Mouse (Mus musculus): ENCODE results near the gene Il17rb. TPM values are rescaled to one million over a fixed set of nuclear protein-coding genes. Genes with fewer than 3 reads are reported as not detected.
A peak's percentile ranks its signal among the peaks of the same experiment; 100 is the strongest.

The Il17rb gene
- 1 to 10 TPM; 1.1 to 1.7 (median 1.4) TPM for total RNA-seq (2022)

DNA sequence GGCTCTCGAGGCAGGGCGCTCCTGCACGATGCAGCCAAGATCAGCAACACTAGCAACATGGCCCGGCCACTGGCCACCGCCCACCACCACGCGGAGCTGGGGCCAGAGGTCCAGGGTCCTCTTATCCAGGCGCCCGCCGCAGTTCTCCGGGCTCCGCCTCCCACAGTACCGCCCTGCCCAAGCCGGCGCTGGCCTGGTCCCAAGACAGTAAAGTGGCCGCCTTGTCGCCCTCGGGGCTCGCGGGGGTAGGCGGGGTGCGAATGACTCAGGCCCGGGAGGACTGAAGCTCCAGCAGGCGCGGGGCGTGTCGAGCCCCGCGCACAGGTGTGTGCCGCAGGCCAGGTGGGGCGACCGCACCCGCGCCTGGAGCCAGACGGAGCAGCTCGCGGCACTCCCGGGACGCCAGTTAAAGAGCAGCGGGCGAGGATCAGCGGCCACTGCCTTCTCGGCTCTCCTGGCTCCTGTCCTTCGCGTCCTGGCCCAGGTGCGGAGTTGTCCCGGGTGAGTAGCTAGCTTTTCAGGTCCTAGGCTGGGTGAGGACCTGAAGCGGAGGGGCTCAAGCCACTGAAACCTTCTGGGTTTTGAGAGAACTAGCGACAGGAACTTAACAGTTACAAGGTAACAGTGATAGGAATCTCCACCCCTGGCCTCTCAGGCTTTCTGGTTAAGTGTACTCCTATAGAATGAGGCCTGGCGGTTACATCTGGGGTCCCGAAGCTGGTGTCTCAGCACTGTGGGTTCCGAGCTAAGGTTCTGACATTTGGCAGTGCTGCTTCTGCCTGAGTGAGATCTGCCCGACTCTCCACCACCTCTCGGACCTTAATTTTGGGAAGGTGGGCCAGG, at the start of gene Il17rb, which contains the start of gene Chdh:
Il17rb (minus strand) TSS at position 164 of the 843 bp plus-strand sequence.
Chdh (plus strand) TSS at position 291 of the 843 bp plus-strand sequence.
- DNase-seq (ENCODE audit: low spot score in 2 of 2) = peak in 1 of 2 experiments; percentile 40

DNA sequence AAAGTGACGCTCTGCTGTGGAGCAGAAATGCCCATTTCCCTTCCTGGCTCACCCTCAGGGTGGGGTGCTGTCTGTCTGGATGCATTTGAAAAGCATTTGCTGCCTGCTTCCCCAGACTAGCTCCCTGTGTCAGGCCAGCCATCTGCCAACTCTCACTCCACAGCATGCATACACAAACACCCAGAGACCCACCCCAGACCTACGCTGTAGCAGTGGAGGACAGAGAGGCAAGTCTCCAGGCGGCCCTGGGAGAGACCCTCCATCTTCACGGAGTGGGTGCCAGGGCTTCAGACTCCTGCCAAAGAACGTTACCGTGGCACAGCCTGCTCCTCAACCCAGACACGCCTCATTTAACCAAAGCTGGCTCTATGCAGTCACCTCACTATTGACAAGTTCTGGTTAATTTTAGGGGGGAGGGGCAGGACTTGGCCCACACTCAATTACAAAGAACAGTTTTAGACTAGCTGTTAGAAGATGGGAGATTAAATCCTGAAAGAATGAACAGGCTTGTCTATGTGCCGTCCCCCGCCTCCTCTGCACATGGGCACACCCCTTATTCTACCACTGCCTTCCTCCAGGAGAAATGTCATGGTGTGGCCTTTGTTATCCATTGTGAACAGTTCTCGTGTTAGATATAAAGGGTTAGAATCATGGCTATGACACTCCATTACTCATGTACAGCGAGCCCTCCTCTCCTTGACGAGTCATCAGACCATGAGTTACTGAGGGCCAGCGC, 47.5 kb upstream of the Il17rb start:
- peak in 1 of 2 experiments; percentile 37 for DNase-seq (ENCODE audit: low spot score in 2 of 2)

DNA sequence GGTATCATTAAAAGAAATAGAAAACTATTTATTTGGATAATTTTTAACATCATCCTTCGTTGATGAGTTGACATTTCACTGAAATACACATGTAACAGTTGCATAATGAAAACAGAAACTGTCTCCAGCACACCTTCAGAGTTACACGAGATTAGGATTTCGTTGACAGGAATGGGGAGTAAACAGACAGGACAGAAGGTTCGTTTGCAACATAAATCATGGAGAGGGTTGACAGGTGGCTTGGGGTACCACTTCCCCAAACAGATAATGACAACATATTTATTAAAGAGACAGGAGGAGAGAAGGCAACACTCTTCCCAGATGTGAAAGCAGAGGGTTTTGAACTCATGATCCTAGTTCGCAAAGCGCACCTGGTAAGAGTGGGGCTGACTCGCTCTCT, 46.2 kb upstream of the Il17rb start:
- no peak for DNase-seq (ENCODE audit: low spot score in 2 of 2)

DNA sequence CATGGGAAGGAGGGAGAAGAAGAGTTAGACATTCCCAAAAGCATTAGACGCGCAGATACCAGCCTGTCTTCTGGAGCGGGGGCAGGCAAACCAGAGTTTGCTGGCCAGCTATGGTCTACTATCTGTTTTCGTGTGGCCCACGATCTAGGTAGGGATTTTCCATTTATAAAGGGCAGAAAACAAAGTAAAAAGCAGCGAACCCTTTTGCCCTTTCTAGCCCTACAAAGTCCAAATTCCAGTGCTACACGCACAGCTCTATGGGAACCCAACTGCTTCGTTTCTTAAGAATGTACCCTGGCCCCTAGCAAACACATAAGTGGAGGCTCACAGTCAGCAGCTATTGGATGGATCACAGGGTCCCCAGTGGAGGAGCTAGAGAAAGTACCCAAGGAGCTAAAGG, 41.6 kb upstream of the Il17rb start:
- no peak for DNase-seq (ENCODE audit: low spot score in 2 of 2)

DNA sequence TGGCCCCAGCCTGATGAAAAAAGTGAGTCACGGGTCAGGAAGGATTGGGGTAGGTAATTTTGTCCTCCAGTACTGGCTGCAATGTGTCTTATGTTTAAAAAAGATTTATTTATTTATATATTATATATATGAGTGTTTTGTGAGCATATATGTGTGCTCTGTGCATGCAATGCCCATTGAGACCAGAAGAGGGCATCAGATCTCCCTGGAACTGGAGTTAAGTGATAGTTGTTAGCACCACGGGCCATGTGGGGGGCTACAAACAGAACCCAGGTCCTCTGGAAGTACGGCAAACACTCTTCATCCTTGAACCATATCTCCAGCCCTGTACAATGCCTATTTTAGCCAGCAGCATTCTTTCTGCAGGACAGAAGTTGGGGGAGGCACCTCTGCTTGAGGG, 39.4 kb upstream of the Il17rb start:
- DNase-seq (ENCODE audit: low spot score in 2 of 2) = no peak

DNA sequence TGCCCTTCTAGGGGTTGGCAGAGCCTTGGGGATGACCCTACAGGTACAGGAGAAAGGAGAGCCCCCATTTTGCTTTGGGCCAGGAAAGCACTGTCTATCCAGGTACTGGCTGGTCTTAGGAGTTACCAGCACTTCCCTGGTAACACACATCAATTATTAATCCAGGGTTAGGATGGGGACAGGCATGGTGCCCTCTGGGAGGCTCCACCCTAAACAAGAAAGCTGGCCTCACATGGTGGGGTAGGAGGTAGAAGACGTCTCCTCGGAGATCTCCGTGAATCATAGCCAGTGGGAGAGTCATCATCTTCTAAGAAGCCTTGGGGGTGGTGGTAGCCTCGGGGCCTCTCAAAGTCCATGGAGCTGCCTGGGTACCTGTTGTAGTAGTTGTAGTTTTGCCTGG, 38.3 kb upstream of the Il17rb start:
- no peak for DNase-seq (ENCODE audit: low spot score in 2 of 2)

DNA sequence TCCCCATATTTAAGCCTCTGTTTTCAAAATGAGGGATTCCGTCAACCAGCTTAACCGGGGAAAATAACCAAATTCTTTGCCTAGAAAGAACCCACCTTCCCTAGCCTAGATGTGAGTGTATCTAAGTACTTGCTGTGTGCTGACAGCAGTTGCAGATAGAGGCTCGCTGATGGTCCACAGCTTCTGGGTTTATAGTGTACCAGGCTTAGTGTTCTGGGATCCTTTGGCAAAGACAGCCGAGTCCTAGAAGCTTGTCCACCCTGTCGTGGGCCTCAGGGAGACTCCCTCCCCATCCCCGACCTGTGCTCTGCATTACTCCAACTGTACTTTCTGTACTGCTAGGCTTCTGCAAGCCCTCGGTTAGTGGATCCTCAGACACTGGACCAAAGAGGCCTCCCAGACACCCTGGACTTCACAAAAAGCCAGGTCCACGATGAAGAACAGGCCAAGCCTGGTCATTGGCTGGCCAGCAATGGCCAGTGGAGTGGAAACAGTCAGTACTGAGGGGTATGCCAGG, 37.1 kb upstream of the Il17rb start:
- no peak for DNase-seq (ENCODE audit: low spot score in 2 of 2)

DNA sequence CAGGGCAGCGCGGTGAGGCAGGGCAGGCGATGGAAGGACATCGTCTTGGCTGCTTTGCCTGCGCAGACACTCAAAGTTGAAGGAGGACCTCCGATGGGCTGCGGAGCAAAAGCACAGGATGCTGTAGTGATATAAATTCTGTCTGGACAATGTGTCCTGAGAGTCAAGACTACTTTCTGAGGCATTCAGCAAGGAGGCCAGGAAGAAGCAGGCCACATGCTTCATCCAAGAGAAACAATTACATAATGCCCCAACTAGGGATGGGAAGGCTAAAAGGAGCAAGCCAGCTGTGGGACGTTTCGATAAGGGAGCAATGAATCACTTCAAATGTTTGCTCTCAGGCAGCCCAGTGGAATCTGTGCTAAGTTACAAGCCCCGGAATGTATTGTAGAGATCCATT, 36.5 kb upstream of the Il17rb start:
- no peak for DNase-seq (ENCODE audit: low spot score in 2 of 2)

DNA sequence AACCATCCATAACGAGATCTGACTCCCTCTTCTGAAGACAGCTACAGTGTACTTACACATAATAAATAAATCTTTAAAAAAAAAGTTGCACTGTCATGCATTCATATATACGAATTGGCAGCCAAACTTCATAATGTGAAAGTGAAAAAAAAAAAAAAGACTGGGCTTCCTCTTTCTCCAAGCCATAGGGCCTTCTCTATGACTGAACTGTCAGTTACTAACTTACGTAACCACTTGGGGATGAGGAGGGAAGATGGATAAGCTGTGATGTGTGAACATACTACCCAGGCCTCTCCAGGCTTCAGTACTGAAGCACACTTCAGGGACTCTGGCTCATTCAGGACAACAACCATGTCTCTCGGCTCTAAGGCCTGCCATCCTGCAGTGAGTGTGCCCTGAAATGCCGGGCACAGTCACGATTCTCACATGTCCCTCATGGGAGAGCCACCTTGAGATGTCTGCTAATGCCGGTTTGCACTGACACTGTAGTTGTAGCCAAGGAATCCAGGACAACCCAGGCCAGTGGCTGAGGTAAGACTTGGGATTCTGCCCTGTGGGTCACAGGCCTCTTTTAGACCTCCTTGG, 34.8 kb upstream of the Il17rb start:
- DNase-seq (ENCODE audit: low spot score in 2 of 2) = no peak

DNA sequence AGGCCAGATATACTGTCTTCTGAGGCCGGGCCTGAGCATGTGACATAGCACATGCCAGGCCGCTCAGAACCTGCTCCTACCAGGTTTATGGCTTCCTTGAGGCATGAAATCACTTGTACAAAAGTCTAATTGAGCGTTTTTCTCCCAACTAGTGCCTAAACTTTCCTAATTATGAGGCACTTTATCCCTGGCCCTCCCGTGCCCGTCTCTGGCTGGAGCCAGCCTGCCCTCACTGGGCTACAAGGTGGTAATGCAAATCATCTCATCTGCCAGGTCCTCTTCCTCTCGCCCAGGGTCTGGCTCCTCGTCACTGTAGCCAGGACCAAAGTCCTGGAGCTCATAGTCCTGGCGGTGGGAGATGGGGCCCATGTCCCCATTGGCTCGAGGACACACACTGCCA, 33.1 kb upstream of the Il17rb start:
- no peak for DNase-seq (ENCODE audit: low spot score in 2 of 2)

DNA sequence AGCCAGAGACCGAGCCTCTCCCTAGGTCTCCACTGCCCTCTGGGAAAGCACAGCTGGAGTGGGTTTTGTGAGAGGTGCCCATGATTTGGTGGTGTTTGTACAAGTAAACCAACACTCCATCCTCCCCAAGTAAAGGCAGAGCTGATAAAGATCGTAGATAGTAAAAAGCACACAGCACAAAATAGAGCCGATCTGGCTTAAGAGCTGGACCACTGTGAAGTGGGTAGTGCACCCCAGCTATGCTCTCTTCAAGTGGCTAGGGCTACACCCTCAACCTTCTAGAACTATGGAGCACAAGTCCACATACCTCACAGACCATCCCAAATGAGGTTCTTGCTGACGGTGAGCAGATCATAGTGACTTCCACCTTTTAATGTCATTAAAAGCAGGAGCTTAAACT, 30.7 kb upstream of the Il17rb start:
- DNase-seq (ENCODE audit: low spot score in 2 of 2) = no peak

DNA sequence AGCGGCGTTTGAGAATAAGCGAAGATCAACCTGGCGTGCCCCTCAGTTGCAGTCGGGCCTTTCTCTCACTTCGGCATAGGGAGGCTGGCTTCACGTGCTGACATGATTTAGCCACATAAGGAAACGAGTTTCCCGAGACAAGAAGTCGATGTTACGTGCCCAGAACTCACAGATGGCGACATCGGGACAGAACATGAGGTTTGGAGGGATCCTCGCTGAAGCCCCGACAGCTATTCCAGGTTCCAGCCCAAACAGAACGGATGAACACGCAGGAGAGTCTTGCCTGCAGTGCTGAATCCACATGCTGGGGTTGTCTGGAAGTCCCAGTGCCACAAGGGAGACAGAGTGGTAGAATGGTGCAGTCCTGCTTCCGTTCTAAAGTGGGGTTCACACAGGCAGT, 29.7 kb upstream of the Il17rb start:
- DNase-seq (ENCODE audit: low spot score in 2 of 2) = peak; percentile 39 to 43

DNA sequence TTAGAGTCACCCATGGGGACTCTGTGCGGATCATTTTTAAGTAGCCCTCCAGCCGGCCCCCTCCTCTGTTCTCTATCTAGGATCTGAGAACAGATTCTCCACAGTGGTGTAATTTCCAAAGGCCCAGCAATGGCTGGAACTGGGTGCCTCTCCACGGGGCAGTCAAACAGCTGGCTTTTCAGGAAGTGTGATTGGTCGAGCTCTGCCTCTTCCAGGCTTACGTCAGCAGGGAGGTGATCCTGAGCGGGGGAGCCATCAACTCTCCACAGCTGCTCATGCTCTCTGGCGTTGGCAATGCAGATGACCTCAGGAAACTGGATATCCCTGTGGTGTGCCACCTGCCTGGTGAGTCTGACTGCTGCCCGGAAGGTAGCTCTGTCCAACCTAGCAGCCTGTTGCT, 24.7 kb upstream of the Il17rb start:
- DNase-seq (ENCODE audit: low spot score in 2 of 2) = no peak

DNA sequence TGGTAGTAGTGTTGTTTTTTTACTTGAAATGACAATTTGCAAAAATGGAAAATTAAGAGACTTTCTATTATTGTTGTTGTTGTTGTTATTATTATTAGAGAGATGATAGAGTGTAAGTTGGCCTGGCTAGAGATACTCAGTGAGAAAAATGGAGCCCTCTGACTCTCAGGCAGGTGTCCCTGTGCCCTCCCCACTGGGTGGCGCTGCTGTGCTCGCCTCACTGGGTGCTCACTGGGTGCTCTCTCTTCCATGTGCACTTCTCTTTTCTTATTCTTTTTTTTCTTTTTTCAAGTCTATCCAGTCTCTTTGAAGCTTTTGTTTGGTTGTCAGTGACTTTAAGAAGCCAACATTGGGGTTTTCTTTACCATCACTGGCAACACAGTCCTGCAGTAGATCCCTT, 18.7 kb upstream of the Il17rb start:
- DNase-seq (ENCODE audit: low spot score in 2 of 2) = no peak

DNA sequence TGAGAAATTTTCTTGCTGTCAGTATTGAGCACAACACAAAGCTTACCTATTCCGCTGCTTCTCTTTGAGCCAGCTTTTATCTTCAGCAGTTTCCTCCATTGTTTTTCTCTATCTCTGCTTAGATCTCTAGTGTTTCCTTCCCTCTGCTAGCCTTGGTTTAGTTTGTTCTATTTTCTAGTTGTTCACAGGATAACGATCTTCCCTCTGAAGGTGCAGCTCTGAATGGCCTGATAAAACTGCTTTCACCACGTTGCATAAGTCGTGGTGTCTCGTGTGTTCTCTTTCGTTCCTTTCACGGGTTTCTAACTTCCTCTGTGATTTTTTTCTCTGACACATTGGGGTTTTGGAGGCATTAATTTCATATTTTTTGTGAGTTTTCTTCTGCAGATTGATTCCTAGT, 15.7 kb upstream of the Il17rb start:
- no peak for DNase-seq (ENCODE audit: low spot score in 2 of 2)

DNA sequence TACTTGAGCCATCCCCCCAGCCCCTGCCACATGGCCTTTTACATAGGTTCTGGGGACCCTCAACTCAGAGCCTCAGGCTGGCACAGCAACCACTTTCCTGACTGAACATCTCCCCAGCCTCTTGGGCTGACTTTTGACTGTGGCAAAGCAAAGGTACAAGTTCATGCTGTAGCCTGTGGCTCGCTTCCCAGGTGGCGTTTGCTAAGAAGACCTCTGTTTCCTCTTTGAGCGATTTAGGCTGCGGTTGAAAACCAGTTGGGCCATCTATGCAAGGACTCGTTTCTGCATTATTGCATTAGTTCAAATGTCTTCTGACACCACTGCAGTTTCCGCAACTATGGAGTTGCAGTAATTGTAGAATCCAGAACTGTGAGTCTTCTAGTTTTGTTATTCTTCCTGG, 13.8 kb upstream of the Il17rb start:
- no peak for DNase-seq (ENCODE audit: low spot score in 2 of 2)

DNA sequence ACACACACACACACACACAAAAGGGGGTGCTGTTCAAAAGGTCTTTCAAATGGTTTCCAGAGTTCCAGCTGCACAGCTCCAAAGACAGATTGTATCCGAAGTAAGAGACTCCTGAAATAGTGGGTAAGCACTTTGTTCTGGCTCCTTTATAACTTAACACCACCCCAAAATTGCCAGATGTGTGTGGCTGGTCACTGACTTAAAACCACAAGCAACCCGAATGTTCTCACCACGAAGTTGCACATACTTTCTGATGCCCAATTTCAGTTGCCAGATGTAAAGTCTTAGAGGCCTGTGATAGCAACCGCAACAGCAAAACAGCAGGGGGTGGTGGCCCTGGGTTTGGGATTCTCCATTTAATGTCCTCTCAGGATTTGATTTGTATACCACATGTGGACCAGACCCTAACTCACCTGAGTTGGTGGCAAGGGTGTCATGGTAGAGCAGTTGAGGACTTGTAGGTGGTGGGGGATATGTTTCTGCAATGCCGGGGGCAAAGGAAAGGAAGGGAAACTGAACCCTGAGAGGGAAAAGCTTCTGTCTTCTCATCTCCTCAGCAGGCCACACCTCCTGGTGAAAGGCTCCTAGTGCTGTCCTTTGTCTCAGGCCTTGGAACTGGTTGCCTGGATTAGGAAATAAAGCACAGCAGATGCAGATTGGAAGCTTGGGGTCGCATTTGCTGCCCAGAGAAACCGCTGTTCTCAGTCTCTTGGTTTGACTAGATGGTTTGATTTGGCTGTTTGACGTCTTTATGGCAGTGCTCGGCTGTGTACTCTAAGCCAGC, 11.3 kb upstream of the Il17rb start:
- DNase-seq (ENCODE audit: low spot score in 2 of 2) = no peak

DNA sequence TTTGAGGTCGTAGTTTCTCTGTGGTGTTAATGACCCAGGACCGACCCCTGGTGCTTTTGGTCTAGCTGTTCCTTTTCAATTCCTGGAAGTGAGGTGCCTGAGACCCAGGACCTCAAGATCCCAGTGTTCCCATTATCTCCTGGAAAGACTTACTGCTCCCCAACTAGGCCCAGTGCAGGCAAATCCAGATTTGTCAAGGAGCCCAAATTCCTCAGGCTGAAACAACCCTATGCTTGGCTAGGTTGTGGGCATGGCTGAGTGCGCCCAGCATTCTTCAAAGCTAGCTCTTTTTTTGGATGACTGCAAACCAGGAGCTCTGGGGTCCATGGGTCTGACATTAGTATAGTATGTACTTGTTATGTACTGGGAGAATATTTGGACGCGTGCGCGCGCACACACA, 10.7 kb upstream of the Il17rb start:
- no peak for DNase-seq (ENCODE audit: low spot score in 2 of 2)

DNA sequence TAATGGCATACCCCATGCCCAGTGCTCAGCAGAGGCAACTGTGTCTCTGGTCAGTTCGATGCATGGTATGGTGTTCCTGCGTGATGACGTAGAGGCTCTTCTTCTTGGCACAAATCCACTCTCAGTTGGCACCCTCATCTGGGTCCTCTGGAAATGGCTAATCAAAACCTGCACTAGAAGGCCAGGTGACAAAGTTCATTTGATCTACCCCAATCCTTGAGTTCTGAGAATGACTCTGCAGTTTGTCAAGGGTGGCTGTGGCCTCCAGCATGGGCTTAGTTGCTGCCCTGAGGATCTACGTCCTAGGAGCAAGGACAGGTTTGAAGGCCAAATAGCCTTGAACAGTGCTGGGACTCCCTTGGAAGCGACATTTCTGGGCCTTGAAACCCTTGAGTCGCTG, 10.2 kb upstream of the Il17rb start:
- no peak for DNase-seq (ENCODE audit: low spot score in 2 of 2)

DNA sequence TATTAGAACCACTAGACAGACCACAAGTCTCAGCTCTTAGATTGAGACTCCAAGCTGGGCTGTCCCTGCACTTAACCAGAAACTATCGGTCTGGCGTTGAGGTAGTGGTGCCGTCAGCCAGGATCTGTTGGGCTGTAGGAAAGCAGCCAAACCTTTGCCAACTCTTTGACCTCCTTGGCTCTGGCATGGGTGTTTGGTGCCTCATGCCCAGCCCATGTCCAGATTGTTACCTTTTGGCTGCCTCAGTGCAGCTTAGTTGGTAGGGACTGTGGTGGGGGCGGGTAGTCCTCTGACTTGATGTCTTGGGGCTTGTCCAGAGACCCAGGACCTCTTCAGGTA, 9.7 kb upstream of the Il17rb start:
- DNase-seq (ENCODE audit: low spot score in 2 of 2) = no peak

DNA sequence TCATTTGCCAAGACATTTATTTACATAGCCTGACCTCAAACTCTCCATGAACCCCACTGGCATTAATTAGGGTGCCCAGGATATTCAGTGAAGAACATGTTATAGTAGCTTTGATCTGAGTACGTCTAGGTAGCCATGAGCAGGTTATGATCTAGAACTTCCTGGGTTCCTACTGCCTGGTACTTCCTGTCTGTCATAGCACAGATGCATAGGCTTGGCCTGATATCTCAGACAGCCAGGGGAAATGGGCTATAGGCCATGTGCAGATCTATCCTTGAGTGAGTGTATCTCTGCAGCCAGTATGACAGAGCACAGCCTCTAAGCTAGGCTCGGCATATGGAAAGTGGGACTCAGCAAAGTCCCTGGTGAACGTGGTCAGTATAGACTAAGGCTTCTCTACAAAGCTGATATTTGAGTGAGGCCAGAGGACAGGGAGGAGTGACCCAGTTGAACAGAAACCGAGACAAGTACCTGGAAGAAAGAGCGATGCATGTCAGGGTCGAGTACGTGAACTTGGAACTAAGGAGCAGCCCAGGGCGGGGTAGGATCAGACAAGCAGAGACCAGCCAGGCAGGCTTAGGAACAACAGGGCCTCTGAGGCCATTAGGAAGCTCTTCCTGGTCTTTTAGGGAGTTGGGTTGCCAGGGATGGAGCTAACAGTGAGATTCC, 9.2 kb upstream of the Il17rb start:
- no peak for DNase-seq (ENCODE audit: low spot score in 2 of 2)
